Mouse (Mus musculus): ENCODE measurements around the gene Atp2b4. TPM values are rescaled to one million over a fixed set of nuclear protein-coding genes. Genes with fewer than 3 reads are reported as not detected.
A peak's percentile ranks its signal among the peaks of the same experiment; 100 is the strongest.
"Not testable (repeated sequence)": the region's sequence is repeated elsewhere in the genome, so short reads cannot be mapped to it uniquely, and the experiment has no call there.

Atp2b4 gene
- polyA plus RNA-seq, 1 experiment = 37.2 TPM

GRCm38 (mm10) chr1:133667721-133668120, 133.1 kb downstream of the Atp2b4 start:
- Histone ChIP-seq H3K27ac (ENCODE audit: insufficient read depth, low read length) (no peak overlapping the region), H3K4me3 (ENCODE audit: insufficient read depth, low read length) (no peak overlapping the region), H3K4me1 (ENCODE audit: control insufficient read depth, insufficient read depth, low read length) (no peaks in the 10 kb centered on the region)
- no peak for TF ChIP-seq POLR2A (IDR thresholded peaks at IDR 0.05; ENCODE audit: low read depth, low read length)
- no peak for TF ChIP-seq CTCF (IDR thresholded peaks at IDR 0.05; ENCODE audit: borderline replicate concordance, insufficient read depth, low read length)

GRCm38 (mm10) chr1:133665713-133666112, 135.1 kb downstream of the Atp2b4 start:
- H3K4me3 ChIP-seq (ENCODE audit: insufficient read depth, low read length); H3K27ac ChIP-seq (ENCODE audit: insufficient read depth, low read length); H3K4me1 ChIP-seq (ENCODE audit: control insufficient read depth, insufficient read depth, low read length): not testable (repeated sequence)

GRCm38 (mm10) chr1:133664203-133664970, 136.5 kb downstream of the Atp2b4 start:
- H3K4me1 ChIP-seq (ENCODE audit: control insufficient read depth, insufficient read depth, low read length) = no peaks in the 10 kb centered on the region; the same call in 1 of the 2 replicates
- H3K4me3 ChIP-seq (ENCODE audit: insufficient read depth, low read length) = no peak overlapping the region
- no peak for TF ChIP-seq CTCF (IDR thresholded peaks at IDR 0.05; ENCODE audit: borderline replicate concordance, insufficient read depth, low read length)
- no peak for TF ChIP-seq POLR2A (IDR thresholded peaks at IDR 0.05; ENCODE audit: low read depth, low read length)
- H3K27ac ChIP-seq (ENCODE audit: insufficient read depth, low read length) = no peak overlapping the region

- H3K27ac ChIP-seq (ENCODE audit: insufficient read depth, low read length) = no peak overlapping the region
- no peak overlapping the region for H3K4me3 ChIP-seq (ENCODE audit: insufficient read depth, low read length)
- peaks cover 3% of the 10 kb centered on the region for H3K4me1 ChIP-seq (ENCODE audit: control insufficient read depth, insufficient read depth, low read length)
- TF ChIP-seq POLR2A (IDR thresholded peaks at IDR 0.05; ENCODE audit: low read depth, low read length) = no peak
- no peak for TF ChIP-seq CTCF (IDR thresholded peaks at IDR 0.05; ENCODE audit: borderline replicate concordance, insufficient read depth, low read length)
Measured at GRCm38 (mm10) chr1:133663427-133663826, 137.4 kb downstream of the Atp2b4 start.

GRCm38 (mm10) chr1:133662941-133663340, 137.9 kb downstream of the Atp2b4 start:
- TF ChIP-seq CTCF (IDR thresholded peaks at IDR 0.05; ENCODE audit: borderline replicate concordance, insufficient read depth, low read length) = no peak
- no peak for TF ChIP-seq POLR2A (IDR thresholded peaks at IDR 0.05; ENCODE audit: low read depth, low read length)
- Histone ChIP-seq H3K4me3 (ENCODE audit: insufficient read depth, low read length) (no peak overlapping the region), H3K4me1 (ENCODE audit: control insufficient read depth, insufficient read depth, low read length) (peaks cover 3% of the 10 kb centered on the region), H3K27ac (ENCODE audit: insufficient read depth, low read length) (no peak overlapping the region)

- no peak for TF ChIP-seq CTCF (IDR thresholded peaks at IDR 0.05; ENCODE audit: borderline replicate concordance, insufficient read depth, low read length)
- peak; percentile 93 for TF ChIP-seq POLR2A (IDR thresholded peaks at IDR 0.05; ENCODE audit: low read depth, low read length)
- H3K4me1 ChIP-seq (ENCODE audit: control insufficient read depth, insufficient read depth, low read length) = peaks cover 5% of the 10 kb centered on the region
- H3K27ac ChIP-seq (ENCODE audit: insufficient read depth, low read length) = peak within 1 kb of the TSS; percentile 89
- peak within 1 kb of the TSS; percentile 79 for H3K4me3 ChIP-seq (ENCODE audit: insufficient read depth, low read length)
Measured at GRCm38 (mm10) chr1:133661203-133661933, 139.5 kb downstream of the Atp2b4 start, which contains the start of gene Gm38394. Gene Gm38394, minus strand, starts transcription at chr1:133661318.

GRCm38 (mm10) chr1:133660466-133661202, 140.2 kb downstream of the Atp2b4 start, which contains the start of gene Zbed6:
Gene Zbed6, minus strand, starts transcription at chr1:133660885.
- H3K4me3 ChIP-seq (ENCODE audit: insufficient read depth, low read length) = peak within 1 kb of the TSS; percentile 79
- TF ChIP-seq POLR2A (IDR thresholded peaks at IDR 0.05; ENCODE audit: low read depth, low read length) (no peak), CTCF (IDR thresholded peaks at IDR 0.05; ENCODE audit: borderline replicate concordance, insufficient read depth, low read length) (no peak)
- peaks cover 5% of the 10 kb centered on the region for H3K4me1 ChIP-seq (ENCODE audit: control insufficient read depth, insufficient read depth, low read length)
- peak within 1 kb of the TSS; percentile 89 for H3K27ac ChIP-seq (ENCODE audit: insufficient read depth, low read length)

GRCm38 (mm10) chr1:133658878-133659277, 142.0 kb downstream of the Atp2b4 start:
- Histone ChIP-seq H3K27ac (ENCODE audit: insufficient read depth, low read length) (no peak overlapping the region), H3K4me1 (ENCODE audit: control insufficient read depth, insufficient read depth, low read length) (peaks cover 5% of the 10 kb centered on the region), H3K4me3 (ENCODE audit: insufficient read depth, low read length) (0 out of 2 replicates have a peak overlapping the region, but pooled peaks have one; percentile 9)
- no peak for TF ChIP-seq POLR2A (IDR thresholded peaks at IDR 0.05; ENCODE audit: low read depth, low read length)
- no peak for TF ChIP-seq CTCF (IDR thresholded peaks at IDR 0.05; ENCODE audit: borderline replicate concordance, insufficient read depth, low read length)

- Histone ChIP-seq H3K27ac (ENCODE audit: insufficient read depth, low read length) (no peak overlapping the region), H3K4me3 (ENCODE audit: insufficient read depth, low read length) (no peak overlapping the region), H3K4me1 (ENCODE audit: control insufficient read depth, insufficient read depth, low read length) (peaks cover 5% of the 10 kb centered on the region)
- TF ChIP-seq POLR2A (IDR thresholded peaks at IDR 0.05; ENCODE audit: low read depth, low read length) (no peak), CTCF (IDR thresholded peaks at IDR 0.05; ENCODE audit: borderline replicate concordance, insufficient read depth, low read length) (no peak)
Measured at GRCm38 (mm10) chr1:133656811-133657210, 144.0 kb downstream of the Atp2b4 start.
